Mouse (Mus musculus) NIH3T3 (cell line): ENCODE measurements around the gene Bmp3.

Experiments
- DNase-seq: peaks from one replicate; pipeline ENCODE4 v3.0.0-alpha.2; 2012; ENCODE audit warnings: low read depth

Gene Bmp3

GRCm38 (mm10) chr5:98854264-98854626, at the start of gene Bmp3:
Bmp3 (plus strand) TSS chr5:98854415.
- no peak for DNase-seq

GRCm38 (mm10) chr5:98804761-98805160, 49.5 kb upstream of the Bmp3 start:
- no peak for DNase-seq

DNA sequence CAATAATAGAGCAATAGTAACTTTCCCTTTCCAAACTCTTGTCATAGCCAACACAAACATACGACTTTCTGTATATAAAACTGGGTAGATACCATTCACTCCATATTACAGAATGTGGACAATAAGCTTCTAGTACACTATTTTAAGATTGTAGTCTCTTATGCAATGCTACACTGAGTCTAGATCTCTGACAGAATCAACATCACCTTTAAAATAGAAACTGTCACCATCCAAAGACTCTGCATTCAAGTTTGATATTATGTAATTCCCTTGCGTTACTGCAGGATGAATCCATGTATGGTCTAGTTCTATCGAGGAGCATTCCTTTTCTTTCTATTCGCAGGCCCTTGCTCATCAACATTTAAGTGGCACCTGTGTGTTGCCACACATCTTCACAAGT, 47.7 kb upstream of the Bmp3 start:
- DNase-seq = no peak

DNA sequence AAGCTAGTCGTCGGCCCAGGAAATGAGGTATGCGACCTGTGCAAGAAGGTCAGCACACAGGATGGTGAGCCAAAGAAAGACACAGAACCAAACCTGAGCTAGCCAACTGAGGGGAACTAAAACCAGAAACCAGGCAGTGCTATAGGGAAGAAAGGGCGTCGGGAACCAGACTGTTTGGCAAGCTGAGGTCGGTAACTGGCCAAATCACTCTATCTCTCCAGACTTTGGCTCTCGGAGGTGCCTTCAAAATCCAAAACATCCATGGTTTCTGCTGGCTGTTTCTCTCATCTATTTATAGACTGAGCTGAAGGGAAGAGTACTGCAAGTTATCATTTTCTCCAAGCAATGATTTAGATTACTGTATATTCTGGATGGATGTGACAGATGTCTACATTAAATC, 47.2 kb upstream of the Bmp3 start:
- DNase-seq = peak; percentile 36

- no peak for DNase-seq
These were observed 46.3 kb upstream of the Bmp3 start for GRCm38 (mm10) chr5:98807953-98808352.

DNA sequence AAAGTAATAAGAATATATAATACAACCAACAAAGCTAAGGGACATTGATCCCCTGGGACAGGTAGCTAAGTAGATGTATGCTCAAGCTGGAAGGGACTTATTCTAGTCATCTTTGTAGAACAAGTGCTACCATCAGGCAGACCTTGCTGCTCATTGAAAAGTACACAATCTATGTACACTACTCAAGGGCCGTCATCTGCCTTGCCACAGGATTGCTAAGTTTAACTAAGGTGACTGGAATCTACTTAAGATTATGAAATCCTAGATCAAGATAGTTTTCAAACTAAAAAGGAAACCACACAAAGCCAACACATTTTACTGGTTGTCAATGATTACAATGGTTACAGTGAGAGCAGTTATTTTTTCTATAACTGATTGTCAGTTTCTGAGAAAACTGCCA, 41.8 kb upstream of the Bmp3 start:
- DNase-seq = no peak

DNA sequence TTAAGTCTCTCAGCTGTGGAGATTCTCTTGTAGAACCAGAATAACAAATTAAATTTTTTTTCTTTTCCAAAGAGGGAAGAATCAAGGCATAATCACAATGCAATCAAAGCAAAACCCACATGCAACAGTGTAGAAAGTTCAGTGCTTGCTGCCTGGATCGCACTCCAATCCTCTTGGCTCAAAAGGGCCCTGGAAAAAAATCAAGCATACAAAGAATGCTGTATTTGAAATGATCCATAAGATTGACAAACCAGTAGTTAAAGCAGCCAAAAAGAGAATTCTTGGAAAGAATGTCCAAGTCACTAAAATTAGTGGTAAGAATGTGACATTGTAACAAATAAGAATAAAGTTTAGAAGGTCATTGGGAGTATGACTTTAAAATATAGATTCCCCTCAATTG, 38.9 kb upstream of the Bmp3 start:
- DNase-seq = no peak

- DNase-seq = no peak
These were observed 20.5 kb upstream of the Bmp3 start for GRCm38 (mm10) chr5:98833760-98834159.

DNA sequence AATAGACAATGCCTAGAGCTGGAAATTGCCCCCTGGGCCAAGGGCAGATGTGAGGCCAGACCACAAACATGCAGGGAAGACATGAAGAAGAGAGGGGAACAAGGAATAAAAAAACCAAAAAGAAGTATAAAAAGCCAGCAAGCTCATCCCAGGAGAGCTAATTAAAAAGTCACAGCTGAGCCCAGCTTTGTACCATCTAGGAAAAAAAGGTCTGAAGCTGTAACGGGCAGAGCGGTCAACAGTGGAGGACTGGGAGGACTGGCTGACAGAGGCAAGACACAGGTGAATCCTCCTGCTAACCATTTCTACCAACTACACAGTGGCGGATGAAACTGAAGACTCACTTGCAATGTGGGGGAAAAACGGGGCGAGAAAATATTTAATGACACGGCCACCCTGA, 19.9 kb upstream of the Bmp3 start:
- DNase-seq = no peak

DNA sequence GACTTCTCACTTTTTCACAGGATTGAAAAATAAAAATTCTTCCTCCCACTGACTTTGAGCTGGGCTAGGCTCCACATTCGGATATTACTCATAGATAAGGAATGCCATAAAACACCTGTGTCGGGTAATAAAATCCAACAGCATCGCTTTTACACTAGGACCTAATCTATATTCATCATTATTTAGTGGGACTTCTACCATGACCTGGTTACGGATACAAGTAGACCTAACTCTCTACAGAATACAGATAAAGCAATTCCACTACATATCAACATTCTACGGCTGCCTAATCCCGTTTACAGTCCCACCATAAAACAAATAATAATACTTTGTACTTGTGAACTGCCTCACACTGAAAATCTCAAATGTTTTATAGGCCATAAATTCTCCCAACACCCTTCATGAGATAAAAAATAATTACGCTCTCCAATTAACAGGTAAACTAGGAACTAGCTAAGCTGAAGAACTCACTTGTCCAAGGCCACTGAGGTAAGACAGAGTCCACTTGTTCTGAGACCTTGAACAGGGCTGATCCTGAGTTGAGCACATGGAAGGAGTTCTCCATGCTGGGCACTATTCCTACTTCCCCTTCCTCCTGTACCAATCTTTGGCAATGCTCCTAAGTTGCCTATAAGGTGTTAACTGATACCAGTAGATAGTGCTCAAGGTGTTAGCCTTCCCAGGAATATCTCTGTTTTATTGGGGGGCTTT, 11.5 kb upstream of the Bmp3 start:
- no peak for DNase-seq

DNA sequence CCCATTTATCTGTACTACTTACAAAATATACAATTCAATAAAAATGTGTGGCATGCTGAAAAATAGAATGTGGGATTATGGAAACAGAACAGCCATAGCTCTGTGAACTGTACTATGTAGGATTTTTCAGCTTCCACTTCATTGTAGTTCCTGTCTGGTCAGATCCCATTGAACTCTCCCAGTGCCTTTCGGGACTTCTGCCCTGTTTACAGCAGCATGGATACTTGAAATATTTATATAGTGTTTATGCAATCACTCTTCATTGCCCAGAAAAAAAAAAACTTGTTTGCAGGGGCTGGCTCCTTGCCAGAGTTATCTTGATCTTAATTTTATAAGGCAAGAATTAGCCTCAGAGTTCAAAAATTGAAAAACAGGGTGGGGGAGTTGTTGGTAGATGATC, 9.6 kb upstream of the Bmp3 start:
- peak; percentile 40 for DNase-seq

GRCm38 (mm10) chr5:98854627-98855564, 681 bp downstream of the Bmp3 start:
- DNase-seq = no peak

GRCm38 (mm10) chr5:98855741-98856140, 1.5 kb downstream of the Bmp3 start:
- DNase-seq = no peak

DNA sequence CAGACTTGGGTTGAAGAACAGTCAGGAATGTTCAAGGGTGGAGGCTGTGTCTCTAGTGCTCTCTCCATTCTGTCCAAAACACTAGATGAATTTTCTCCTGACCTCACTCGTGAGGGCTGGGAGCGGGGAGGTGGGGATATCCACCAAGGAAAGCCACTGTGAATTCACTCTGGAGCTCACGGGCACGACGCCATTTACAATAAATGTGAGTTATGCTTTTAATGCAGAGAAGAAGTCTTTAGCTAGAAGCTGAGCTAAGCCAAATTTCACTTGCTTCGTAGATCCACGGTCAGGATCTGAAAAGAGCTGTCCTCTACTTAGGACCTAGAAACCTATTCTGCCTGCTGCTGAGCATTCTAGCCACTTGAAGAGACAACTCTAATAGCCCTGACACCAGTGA, 2.1 kb downstream of the Bmp3 start:
- DNase-seq = no peak

DNA sequence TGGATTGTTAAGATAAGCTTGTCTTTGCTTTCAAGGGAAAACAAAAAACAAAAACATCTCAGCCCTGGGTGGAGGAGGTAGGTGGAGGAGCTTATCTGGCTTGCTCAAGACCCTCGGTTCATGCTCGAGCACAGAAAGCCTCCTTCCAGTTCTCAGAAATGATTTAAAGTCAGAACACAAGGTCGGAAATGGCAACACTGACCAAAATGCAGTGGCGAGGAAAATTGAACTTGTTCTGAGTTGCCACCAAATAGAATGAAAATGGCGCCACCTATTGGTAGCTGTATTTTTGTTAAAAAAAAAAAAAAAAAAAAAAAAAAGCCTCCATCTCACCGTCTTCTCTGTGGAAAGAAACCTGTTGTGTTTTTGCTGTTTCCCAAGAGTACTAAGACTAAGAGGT, 9.7 kb downstream of the Bmp3 start:
- peak; percentile 84 for DNase-seq

- DNase-seq = no peak
These were observed 10.9 kb downstream of the Bmp3 start for GRCm38 (mm10) chr5:98865146-98865545.

DNA sequence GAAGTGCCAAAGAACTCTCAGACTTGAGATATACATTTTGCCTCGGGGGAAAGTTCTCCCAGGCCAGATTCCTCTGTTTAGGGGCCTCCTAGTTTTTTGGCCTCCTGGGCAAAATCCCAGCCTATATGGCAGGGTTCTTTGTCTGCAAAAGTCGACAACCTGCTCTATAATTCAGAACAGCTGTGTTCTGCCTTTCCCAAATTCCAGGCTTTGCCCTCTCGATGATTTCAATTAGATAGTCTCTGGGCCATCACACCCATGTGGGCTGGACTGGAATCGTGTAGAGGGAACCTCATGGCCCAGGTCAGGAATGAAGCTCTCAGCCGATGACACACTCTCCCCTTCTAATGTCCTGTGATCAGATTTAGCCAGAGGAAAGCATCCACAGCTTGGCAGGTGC, 21.8 kb downstream of the Bmp3 start:
- peak; percentile 93 for DNase-seq

- peak; percentile 86 for DNase-seq
These were observed 24.7 kb downstream of the Bmp3 start for GRCm38 (mm10) chr5:98878891-98879290.

GRCm38 (mm10) chr5:98882096-98882495, 27.9 kb downstream of the Bmp3 start:
- DNase-seq = no peak

DNA sequence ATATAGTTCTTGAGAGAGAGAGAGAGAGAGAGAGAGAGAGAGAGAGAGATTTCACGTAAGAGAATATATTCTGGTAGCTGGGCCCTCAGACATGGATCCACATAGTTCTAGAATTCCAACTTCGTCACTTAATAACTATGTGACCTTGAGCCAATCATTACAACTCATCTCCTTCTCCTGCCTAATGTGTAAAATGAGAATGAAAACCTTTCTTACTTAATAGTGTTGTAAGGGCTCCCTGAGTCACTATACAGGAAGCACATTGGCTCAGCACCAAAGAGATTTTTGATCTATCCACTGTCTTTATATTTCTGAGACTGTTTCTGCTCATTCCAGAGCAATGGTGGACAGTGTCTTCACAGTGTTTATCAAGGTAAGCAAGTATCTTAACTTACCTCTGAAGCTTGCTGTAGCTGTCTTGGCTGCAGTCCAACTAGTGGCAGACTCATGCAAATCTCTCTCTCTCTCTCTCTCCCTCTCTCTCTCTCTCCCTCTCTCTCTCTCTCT, 36.4 kb downstream of the Bmp3 start:
- peak; percentile 68 for DNase-seq

- DNase-seq = peak; percentile 64
These were observed 40.1 kb downstream of the Bmp3 start for GRCm38 (mm10) chr5:98894281-98894680.

DNA sequence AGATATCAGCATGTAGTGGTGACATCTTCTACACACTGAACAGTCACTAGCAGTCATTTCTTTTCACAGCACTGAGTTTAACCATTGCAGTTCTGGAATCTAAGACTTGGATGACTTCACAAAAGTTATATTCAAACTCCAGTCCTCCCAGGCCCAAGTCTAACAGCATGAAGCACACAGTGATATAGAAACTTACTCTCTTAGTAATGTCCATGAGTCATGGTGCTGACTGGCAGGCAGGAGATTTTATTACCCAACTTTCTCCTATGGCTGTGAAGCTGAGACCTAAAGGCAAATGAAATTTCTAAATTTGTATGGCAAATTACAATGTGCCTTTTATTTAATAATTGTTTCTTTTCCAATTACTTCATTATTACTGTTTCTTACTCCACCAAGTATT, 43.7 kb downstream of the Bmp3 start:
- peak; percentile 78 for DNase-seq

- DNase-seq = no peak
These were observed 46.7 kb downstream of the Bmp3 start for GRCm38 (mm10) chr5:98900926-98901325.
